Mouse (Mus musculus): ENCODE measurements around the gene Cap2. TPM values are rescaled to one million over a fixed set of nuclear protein-coding genes. Genes with fewer than 3 reads are reported as not detected.

Gene Cap2
- polyA plus RNA-seq, 1 experiment from 2014 or later: 18.3 TPM

- Histone ChIP-seq H3K4me3 (replicated peaks; ENCODE audit: low read length) (no peak overlapping the region), H3K9me3 (replicated peaks; ENCODE audit: control insufficient read depth, low read length) (no peaks in the 10 kb centered on the region), H3K4me2 (ENCODE audit: low read depth, low read length) (no peak overlapping the region), H3K4me1 (ENCODE audit: control insufficient read depth, insufficient read depth, low read length) (peaks cover 7% of the 10 kb centered on the region), H3K36me3 (ENCODE audit: control insufficient read depth, insufficient read depth, low read length) (no peaks in the 10 kb centered on the region), H3K27me3 (ENCODE audit: control insufficient read depth, insufficient read depth, low read length) (no peaks in the 10 kb centered on the region), H3K9ac (ENCODE audit: low read length) (no peak overlapping the region), H3K27ac (ENCODE audit: low read length) (no peak overlapping the region)
- WGBS: 65% methylated on average over 8 of the region's 8 CpGs
- ATAC-seq (ENCODE audit: insufficient read depth, low FRiP score): no peak
Observed at GRCm38 (mm10) chr13:46530546-46530945, 28.9 kb downstream of the Cap2 start.

DNA sequence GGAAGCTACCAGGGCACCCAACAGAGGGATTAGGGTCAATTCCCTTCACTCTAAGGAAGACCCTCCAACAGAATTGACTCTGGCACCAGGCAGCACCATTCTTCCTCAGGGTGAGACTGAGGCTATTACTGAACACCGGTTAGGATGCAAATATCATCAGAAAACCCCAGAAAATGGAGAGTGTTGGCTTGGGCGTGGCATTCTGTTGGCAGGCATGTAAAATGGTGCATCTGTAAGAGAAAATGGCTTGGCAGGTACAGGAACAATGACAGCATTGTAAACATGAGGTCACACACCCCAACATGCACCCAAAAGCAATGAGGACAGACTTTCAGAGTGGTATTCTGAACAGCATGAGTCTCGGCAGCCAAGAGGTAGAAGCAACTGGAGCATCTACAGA is 30.0 kb downstream of the Cap2 start:
- no peak overlapping the region for H3K4me2 ChIP-seq (ENCODE audit: low read depth, low read length)
- no peaks in the 10 kb centered on the region for H3K27me3 ChIP-seq (ENCODE audit: control insufficient read depth, insufficient read depth, low read length)
- no peak overlapping the region for H3K4me3 ChIP-seq (replicated peaks; ENCODE audit: low read length)
- no peak for ATAC-seq (ENCODE audit: insufficient read depth, low FRiP score)
- H3K36me3 ChIP-seq (ENCODE audit: control insufficient read depth, insufficient read depth, low read length): no peaks in the 10 kb centered on the region
- no peak overlapping the region for H3K9ac ChIP-seq (ENCODE audit: low read length)
- peaks cover 7% of the 10 kb centered on the region for H3K4me1 ChIP-seq (ENCODE audit: control insufficient read depth, insufficient read depth, low read length)
- no peaks in the 10 kb centered on the region for H3K9me3 ChIP-seq (replicated peaks; ENCODE audit: control insufficient read depth, low read length)
- no peak overlapping the region for H3K27ac ChIP-seq (ENCODE audit: low read length)
- 85% methylated on average over 3 of the region's 3 CpGs for WGBS

- no peak overlapping the region for H3K4me3 ChIP-seq (replicated peaks; ENCODE audit: low read length)
- no peaks in the 10 kb centered on the region for H3K9me3 ChIP-seq (replicated peaks; ENCODE audit: control insufficient read depth, low read length)
- ATAC-seq (ENCODE audit: insufficient read depth, low FRiP score): no peak
- H3K4me1 ChIP-seq (ENCODE audit: control insufficient read depth, insufficient read depth, low read length): peaks cover 7% of the 10 kb centered on the region
- H3K27me3 ChIP-seq (ENCODE audit: control insufficient read depth, insufficient read depth, low read length): no peaks in the 10 kb centered on the region
- H3K4me2 ChIP-seq (ENCODE audit: low read depth, low read length): no peak overlapping the region
- H3K36me3 ChIP-seq (ENCODE audit: control insufficient read depth, insufficient read depth, low read length): no peaks in the 10 kb centered on the region
- no peak overlapping the region for H3K27ac ChIP-seq (ENCODE audit: low read length)
- H3K9ac ChIP-seq (ENCODE audit: low read length): no peak overlapping the region
- 83% methylated on average over 7 of the region's 7 CpGs for WGBS
Observed at GRCm38 (mm10) chr13:46532276-46532675, 30.6 kb downstream of the Cap2 start.

DNA sequence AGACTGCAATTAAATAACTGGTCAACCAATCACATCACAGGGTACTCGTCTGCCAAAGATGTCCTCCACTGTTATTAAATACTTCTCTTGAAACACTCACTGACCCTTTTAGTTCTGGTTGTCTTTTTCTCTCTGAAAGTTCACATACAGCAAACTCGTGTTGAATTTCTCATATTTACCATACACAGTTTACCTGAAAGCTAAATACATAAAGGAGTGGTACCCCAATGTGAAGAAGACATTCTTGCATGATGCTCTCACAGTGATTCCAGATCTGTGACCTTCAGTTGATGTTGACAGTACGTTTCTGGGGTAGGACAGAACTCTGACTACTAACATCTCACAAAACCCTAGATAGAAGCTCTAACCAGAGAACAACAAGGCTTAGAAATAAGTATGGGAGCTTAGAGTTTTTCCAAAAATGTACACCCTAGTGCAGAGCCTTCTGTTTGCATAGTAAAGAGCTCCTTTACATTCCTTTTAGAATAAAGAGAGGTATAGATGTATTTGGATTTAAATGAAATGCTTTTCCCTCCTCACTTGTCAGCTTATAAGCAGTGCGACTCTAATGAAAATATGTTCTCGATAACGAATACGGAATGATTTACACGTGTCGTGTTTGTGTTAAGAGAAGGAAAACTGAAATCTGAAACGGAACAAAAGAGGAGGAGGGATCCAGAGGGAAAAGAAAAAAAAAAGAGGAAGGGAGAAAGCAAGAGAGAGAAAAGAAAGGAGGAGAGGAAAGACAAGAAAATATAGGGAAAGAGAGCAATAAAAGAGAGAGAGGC is 31.9 kb downstream of the Cap2 start:
- no peaks in the 10 kb centered on the region for H3K36me3 ChIP-seq (ENCODE audit: control insufficient read depth, insufficient read depth, low read length)
- H3K27me3 ChIP-seq (ENCODE audit: control insufficient read depth, insufficient read depth, low read length): no peaks in the 10 kb centered on the region
- H3K4me1 ChIP-seq (ENCODE audit: control insufficient read depth, insufficient read depth, low read length): peaks cover 7% of the 10 kb centered on the region
- WGBS: 36% methylated on average over 10 of the region's 10 CpGs
- H3K27ac ChIP-seq (ENCODE audit: low read length): no peak overlapping the region
- peak overlapping the region; percentile 31; the same call in 1 of the 2 replicates for H3K4me2 ChIP-seq (ENCODE audit: low read depth, low read length)
- no peaks in the 10 kb centered on the region for H3K9me3 ChIP-seq (replicated peaks; ENCODE audit: control insufficient read depth, low read length)
- H3K4me3 ChIP-seq (replicated peaks; ENCODE audit: low read length): no peak overlapping the region
- no peak for ATAC-seq (ENCODE audit: insufficient read depth, low FRiP score)
- H3K9ac ChIP-seq (ENCODE audit: low read length): 0 out of 2 replicates have a peak overlapping the region, but pooled peaks have one; percentile 14

DNA sequence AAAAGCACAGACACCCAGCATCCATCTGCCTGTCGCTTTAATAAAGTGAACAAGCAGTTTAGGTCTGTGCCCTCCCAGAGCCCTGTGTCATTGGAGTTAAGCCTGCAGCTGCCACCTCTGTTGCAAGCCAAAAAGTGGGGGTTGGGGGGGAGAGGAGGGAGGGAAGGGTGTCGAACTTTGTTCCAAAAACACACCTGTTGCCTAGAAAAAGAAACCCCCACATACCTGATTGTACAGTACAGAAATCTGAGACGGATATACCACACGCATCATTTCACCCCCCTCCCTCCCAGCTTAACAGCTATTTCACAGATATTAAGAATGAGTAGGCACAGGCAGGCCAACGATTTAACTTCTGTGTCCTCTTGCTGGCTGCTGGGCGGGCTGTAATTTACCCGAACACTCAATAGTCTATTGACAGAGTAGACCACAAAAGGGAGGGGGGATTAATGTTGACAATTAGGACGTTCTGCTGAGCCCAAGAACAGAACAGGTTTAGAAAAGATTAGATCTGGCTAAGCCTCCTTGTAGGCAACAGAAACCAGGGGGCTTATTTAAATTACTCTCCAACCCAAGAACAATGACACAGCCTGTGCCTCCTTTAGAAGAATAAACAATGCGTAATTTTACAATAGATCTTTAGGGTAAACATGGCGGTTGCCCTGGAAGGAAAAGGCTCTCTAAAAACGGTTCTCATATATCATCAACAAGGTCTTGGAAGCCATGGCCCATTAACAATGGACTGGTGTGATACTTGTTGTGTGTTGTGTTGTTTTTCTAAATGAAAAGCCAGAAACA is 32.7 kb downstream of the Cap2 start:
- H3K9ac ChIP-seq (ENCODE audit: low read length): 0 out of 2 replicates have a peak overlapping the region, but pooled peaks have one; percentile 14
- H3K27ac ChIP-seq (ENCODE audit: low read length): no peak overlapping the region
- H3K4me3 ChIP-seq (replicated peaks; ENCODE audit: low read length): no peak overlapping the region
- H3K9me3 ChIP-seq (replicated peaks; ENCODE audit: control insufficient read depth, low read length): no peaks in the 10 kb centered on the region
- no peaks in the 10 kb centered on the region for H3K27me3 ChIP-seq (ENCODE audit: control insufficient read depth, insufficient read depth, low read length)
- no peaks in the 10 kb centered on the region for H3K36me3 ChIP-seq (ENCODE audit: control insufficient read depth, insufficient read depth, low read length)
- H3K4me1 ChIP-seq (ENCODE audit: control insufficient read depth, insufficient read depth, low read length): peaks cover 7% of the 10 kb centered on the region
- peak overlapping the region; percentile 31; the same call in 1 of the 2 replicates for H3K4me2 ChIP-seq (ENCODE audit: low read depth, low read length)
- peak; percentile 17; the same call in 1 of the 2 replicates for ATAC-seq (ENCODE audit: insufficient read depth, low FRiP score)
- WGBS: 24% methylated on average over 11 of the region's 11 CpGs

DNA sequence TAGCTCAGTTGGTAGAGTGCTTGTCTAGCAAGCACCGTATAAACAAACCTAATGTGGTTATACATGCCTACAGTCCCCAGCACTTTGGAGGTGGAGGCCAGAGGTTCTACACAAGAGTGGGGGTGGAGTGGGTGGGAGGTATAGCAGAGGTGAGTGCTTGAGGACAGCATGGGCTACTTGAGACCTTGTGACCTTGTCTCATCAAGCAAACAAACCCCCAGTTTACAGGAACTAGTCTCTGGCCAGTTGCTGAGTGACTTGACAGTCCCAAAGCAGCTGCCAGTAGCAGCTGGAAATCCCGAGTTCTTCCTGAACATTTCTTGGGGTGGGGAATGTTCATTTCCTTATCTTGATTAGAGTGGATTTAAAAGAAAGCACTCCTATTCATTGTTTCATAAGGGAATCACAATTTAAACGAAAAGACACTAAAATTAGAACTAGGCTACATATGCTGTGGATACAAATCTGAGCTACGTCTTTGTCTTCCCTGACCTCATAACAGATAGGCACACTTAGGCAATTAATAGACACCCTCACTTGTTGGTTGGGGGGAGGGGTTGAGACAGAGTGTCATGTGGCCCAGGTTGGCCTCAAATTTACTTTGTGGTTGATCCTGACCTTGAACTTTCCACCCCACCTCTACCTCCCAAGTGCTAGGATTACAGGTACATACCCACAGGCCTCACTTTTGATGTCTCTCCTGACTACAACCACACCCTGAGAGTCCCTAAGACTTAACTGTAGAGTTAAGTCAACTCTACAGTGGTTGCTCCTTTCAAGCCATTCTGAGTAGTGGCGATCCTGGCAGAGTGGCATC is 33.5 kb downstream of the Cap2 start:
- no peaks in the 10 kb centered on the region for H3K27me3 ChIP-seq (ENCODE audit: control insufficient read depth, insufficient read depth, low read length)
- H3K27ac ChIP-seq (ENCODE audit: low read length): no peak overlapping the region
- H3K9me3 ChIP-seq (replicated peaks; ENCODE audit: control insufficient read depth, low read length): no peaks in the 10 kb centered on the region
- no peak overlapping the region for H3K4me2 ChIP-seq (ENCODE audit: low read depth, low read length)
- WGBS: 64% methylated on average over 5 of the region's 5 CpGs
- H3K9ac ChIP-seq (ENCODE audit: low read length): no peak overlapping the region
- H3K4me1 ChIP-seq (ENCODE audit: control insufficient read depth, insufficient read depth, low read length): peaks cover 7% of the 10 kb centered on the region
- no peak overlapping the region for H3K4me3 ChIP-seq (replicated peaks; ENCODE audit: low read length)
- H3K36me3 ChIP-seq (ENCODE audit: control insufficient read depth, insufficient read depth, low read length): no peaks in the 10 kb centered on the region
- ATAC-seq (ENCODE audit: insufficient read depth, low FRiP score): no peak

- WGBS: 91% methylated on average over 7 of the region's 7 CpGs
- H3K4me1 ChIP-seq (ENCODE audit: control insufficient read depth, insufficient read depth, low read length): peaks cover 3% of the 10 kb centered on the region; the same call in 1 of the 2 replicates
Observed at GRCm38 (mm10) chr13:46539284-46539683, 37.6 kb downstream of the Cap2 start.

DNA sequence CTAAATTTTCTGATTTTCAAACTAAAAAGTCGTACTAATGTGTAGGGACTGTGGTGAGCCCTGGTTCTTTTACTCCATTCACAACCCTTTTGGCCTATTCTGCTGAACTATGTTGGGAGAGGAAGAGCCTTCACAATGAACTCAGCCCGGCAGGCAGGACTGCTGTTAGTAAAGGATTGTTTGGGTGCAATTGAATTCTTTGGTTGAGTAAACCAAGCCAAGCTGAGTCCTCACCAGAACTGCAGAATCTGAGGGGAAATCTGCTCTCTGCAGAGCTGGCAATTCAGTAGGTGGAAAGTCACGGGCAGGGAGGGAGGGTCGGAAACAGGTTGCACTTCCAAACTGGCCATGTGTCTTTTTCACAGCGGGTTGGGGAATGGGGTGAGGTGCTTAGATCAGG is 39.3 kb downstream of the Cap2 start:
- no peak overlapping the region for H3K4me3 ChIP-seq (replicated peaks; ENCODE audit: low read length)
- no peaks in the 10 kb centered on the region for H3K36me3 ChIP-seq (ENCODE audit: control insufficient read depth, insufficient read depth, low read length)
- no peak overlapping the region for H3K9ac ChIP-seq (ENCODE audit: low read length)
- 76% methylated on average over 5 of the region's 5 CpGs for WGBS
- no peaks in the 10 kb centered on the region for H3K27me3 ChIP-seq (ENCODE audit: control insufficient read depth, insufficient read depth, low read length)
- ATAC-seq (ENCODE audit: insufficient read depth, low FRiP score): no peak
- H3K4me2 ChIP-seq (ENCODE audit: low read depth, low read length): no peak overlapping the region
- no peaks in the 10 kb centered on the region for H3K4me1 ChIP-seq (ENCODE audit: control insufficient read depth, insufficient read depth, low read length)
- no peak overlapping the region for H3K27ac ChIP-seq (ENCODE audit: low read length)
- H3K9me3 ChIP-seq (replicated peaks; ENCODE audit: control insufficient read depth, low read length): no peaks in the 10 kb centered on the region

More at GRCm38 (mm10) chr13:46539284-46539683, 37.6 kb downstream of the Cap2 start:
- H3K27me3 ChIP-seq (ENCODE audit: control insufficient read depth, insufficient read depth, low read length): no peaks in the 10 kb centered on the region
- no peak overlapping the region for H3K27ac ChIP-seq (ENCODE audit: low read length)
- no peak overlapping the region for H3K4me2 ChIP-seq (ENCODE audit: low read depth, low read length)
- no peak overlapping the region for H3K4me3 ChIP-seq (replicated peaks; ENCODE audit: low read length)
- H3K36me3 ChIP-seq (ENCODE audit: control insufficient read depth, insufficient read depth, low read length): no peaks in the 10 kb centered on the region
- H3K9me3 ChIP-seq (replicated peaks; ENCODE audit: control insufficient read depth, low read length): no peaks in the 10 kb centered on the region
- ATAC-seq (ENCODE audit: insufficient read depth, low FRiP score): no peak
- no peak overlapping the region for H3K9ac ChIP-seq (ENCODE audit: low read length)

Data from stomach, embryonic 16.5 days (tissue).